Mouse (Mus musculus) forebrain, embryonic 10.5 days (tissue): ENCODE measurements around the gene Mucl2. TPM values are rescaled to one million over a fixed set of nuclear protein-coding genes. Genes with fewer than 3 reads are reported as not detected.
"Not testable (repeated sequence)": the region's sequence is repeated elsewhere in the genome, so short reads cannot be mapped to it uniquely, and the experiment has no call there.

Source experiments
- DNase-seq: peaks from one replicate; pipeline ENCODE4 v3.0.0-alpha.2; 2017; ENCODE audit warnings: low spot score; ENCODE audit errors: extremely low spot score
- H3K27ac ChIP-seq: fragments of 300-500 bp; sonication (generic); 2 replicates; pipeline ENCODE4 v1.5.1; 2016; ENCODE audit warnings: mild to moderate bottlenecking
- H3K27me3 ChIP-seq: fragments of 300-500 bp; sonication (generic); 2 replicates; pipeline ENCODE4 v1.6.1; 2016; ENCODE audit warnings: mild to moderate bottlenecking; ENCODE audit not compliant: poor library complexity, severe bottlenecking
- H3K36me3 ChIP-seq: fragments of 300-500 bp; sonication (generic); replicated peaks from 2 replicates; pipeline ENCODE4 v1.6.1; 2016; ENCODE audit warnings: mild to moderate bottlenecking, moderate library complexity
- H3K4me1 ChIP-seq: fragments of 300-500 bp; sonication (generic); 2 replicates; pipeline ENCODE4 v1.6.1; 2016
- H3K4me3 ChIP-seq: fragments of 300-500 bp; sonication (generic); 2 replicates; pipeline ENCODE4 v1.5.1; 2016; ENCODE audit warnings: mild to moderate bottlenecking, moderate library complexity
- H3K9me3 ChIP-seq: fragments of 300-500 bp; sonication (generic); 2 replicates; pipeline ENCODE4 v1.6.1; 2016; ENCODE audit warnings: mild to moderate bottlenecking, moderate library complexity
- WGBS: fragments of 180-500 bp; shearing (Covaris S2); methylation state at CpG from one replicate; pipeline ENCODE4 v1.1.7; 2016; 5-methylcytosine and 5-hydroxymethylcytosine counted together
- microRNA-seq: library from miRNA; unstranded; fragments of <30 nt; microRNA quantifications from one replicate; pipeline ENCODE4, GENCODE M21; 2017
- polyA plus RNA-seq: library from polyadenylated mRNA; unstranded; fragments of >200 nt; fragmentation: Nextera tagmentation; extraction: Ambion mirVana; gene quantifications from 2 replicates; pipeline ENCODE4 v1.2.1, GENCODE M21; 2016

Gene Mucl2
- polyA plus RNA-seq, result not detected in 2 replicates

DNA sequence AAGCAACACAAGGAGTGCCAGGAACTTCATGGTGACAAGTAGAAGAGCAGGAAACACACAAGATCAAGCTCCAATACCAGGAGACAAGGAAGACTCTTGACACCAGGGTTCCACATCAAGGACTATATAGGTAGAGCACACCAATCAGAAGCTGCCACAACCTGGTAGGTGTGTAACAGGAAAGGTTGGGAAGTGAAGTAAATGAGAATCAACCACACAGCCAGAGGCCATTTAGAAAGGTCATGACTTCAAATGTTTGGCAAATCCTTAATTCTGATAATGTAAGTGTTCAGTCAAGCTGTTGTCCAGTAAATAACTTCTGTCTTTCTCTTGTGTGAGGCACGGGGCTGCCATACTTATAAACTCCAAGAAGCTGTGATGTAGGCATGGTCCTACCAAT lies at the start of gene Mucl2:
Mucl2 (minus strand) TSS at position 101 of the 400 bp plus-strand sequence.
- no peak for DNase-seq
- Histone ChIP-seq H3K9me3 (no peaks in the 10 kb centered on the region), H3K27me3 (no peaks in the 10 kb centered on the region), H3K27ac (no peak within 1 kb of the TSS), H3K4me1 (no peaks in the 10 kb centered on the region), H3K4me3 (no peak within 1 kb of the TSS), H3K36me3 (no peaks in the 10 kb centered on the region)
- 94% methylated on average over 1 of the region's 1 CpGs for WGBS

GRCm38 (mm10) chr15:103913061-103913460 lies 13.9 kb upstream of the Mucl2 start:
- 36% methylated on average over 1 of the region's 1 CpGs for WGBS
- not testable (repeated sequence) for H3K27me3 ChIP-seq, H3K4me3 ChIP-seq

More at GRCm38 (mm10) chr15:103913061-103913460, 13.9 kb upstream of the Mucl2 start:
- H3K27ac ChIP-seq, H3K4me1 ChIP-seq, DNase-seq, H3K36me3 ChIP-seq: not testable (repeated sequence)
- peaks cover 14% of the 10 kb centered on the region for H3K9me3 ChIP-seq

Small RNA genes within 50 kb of the gene (microRNA-seq; reads per million reads assigned to microRNA genes)
- not detected for gene Gm22852

Other genes with a start within 250 kb of the Mucl2 start
- gene Mucl1, start 143.8 kb downstream of the Mucl2 start, polyA plus RNA-seq, result not detected in 2 replicates